Mouse (Mus musculus) gastrocnemius, adult 18-20 months (tissue): ENCODE results near the gene Glud1. TPM values are rescaled to one million over a fixed set of nuclear protein-coding genes. Genes with fewer than 3 reads are reported as not detected.
"Not testable (repeated sequence)": the region's sequence is repeated elsewhere in the genome, so short reads cannot be mapped to it uniquely, and the experiment has no call there.

Experiments
- DNase-seq: peaks from one replicate; pipeline ENCODE4 v3.0.0; 2021; ENCODE audit warnings: low spot score
- total RNA-seq, 2 experiments: library from RNA; stranded (reverse); gene quantifications; 2 replicates each; pipeline ENCODE4 v1.2.3; 2021

The Glud1 gene
- total RNA-seq, 2 experiments from 2014 or later = 117 to 119 TPM

DNA sequence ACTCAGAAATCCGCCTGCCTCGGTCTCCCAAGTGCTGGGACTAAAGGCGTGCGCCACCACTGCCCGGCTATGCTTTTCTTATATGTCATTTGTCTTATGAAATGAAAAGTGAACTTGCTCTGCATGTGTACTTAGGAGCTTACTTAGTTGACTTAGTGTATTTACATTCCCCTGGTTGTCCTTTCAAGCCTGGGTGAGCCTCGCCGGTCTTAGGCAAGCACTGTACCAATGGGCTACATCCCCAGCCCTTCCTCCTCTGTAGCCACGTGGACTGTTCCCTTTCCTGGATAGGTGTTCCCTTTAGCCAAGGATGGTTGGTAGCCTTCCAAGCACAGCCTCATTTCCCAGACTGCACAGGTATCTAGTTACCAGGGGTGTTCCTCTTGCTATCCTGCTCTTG is 38.5 kb downstream of the Glud1 start:
- DNase-seq = peak; percentile 20

DNA sequence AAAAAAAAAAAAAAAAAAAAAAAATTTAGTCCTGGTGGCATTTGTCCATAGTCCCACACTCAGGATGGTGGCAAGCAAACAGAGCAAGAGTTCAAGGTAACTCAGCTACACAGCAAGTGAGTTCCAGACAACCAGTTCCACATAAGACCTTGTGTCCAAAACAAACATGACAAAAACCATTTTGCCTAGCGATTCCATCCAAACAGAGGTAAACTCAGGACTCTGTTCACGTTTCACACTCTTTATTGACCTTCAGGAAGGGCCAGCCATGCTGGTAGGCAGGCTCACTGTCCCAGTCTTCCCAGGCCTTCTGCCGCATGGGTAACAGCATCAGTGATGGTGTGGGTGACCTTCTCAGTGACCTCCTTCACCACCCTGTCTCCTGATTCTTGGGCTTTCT is 41.1 kb downstream of the Glud1 start:
- no peak for DNase-seq

DNA sequence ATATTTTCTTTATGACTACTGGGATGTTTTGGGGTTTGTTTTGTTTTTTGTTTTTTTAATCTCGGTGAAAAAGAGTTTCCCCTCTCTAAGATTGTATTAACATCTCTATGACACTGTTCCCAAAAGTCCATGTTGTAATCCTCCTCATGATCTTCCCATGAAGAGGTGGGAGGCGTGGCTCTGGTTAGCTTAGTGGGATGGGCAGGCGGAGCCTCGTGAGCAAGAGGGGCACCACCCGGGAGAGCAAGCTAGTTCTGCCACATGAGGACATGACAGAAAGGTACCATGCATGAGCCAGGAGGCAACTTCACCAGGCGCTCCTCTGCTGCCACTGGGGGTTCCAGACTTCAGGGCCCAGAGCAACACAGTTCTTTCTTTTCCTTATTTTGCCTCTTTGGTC is 42.0 kb downstream of the Glud1 start:
- no peak for DNase-seq

DNA sequence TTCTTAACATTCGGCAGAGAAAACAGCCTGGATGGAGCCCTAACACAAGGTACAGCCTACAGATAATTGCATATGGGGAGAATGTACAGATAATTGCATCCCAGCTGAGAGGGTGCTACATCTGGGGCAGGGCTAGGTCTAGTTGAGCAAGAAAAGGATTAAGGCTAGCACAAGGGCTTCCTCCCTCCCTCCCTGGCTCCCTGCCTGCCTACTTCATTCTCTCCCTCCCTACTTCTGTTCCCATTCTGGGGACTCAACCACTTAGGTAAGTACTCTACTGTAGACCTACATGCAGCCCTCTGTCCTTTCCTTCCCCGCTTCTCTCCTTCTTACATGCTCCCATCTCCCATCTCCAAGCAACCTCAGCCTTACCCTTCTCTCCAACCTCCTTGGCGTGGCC is 42.8 kb downstream of the Glud1 start:
- DNase-seq = no peak

DNA sequence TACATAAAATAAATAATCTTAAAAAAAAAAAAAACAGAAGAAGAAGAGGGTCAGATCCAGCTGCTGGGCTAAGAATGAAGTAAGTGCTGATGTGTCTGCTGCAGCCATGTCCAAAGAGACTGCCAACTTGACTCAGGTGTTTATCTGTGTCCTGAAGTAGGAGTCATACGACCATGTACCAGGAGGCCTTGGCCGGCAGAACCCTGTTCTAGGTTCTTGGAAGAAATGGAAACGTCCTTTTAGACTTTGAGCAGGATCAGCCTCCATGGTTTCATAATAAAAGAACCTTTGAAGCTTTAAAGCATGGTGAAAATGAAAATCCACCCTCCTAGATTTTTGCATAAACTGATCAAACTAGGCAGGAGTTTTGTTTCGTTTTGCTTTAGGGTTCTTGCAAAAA is 43.9 kb downstream of the Glud1 start:
- DNase-seq = no peak

DNA sequence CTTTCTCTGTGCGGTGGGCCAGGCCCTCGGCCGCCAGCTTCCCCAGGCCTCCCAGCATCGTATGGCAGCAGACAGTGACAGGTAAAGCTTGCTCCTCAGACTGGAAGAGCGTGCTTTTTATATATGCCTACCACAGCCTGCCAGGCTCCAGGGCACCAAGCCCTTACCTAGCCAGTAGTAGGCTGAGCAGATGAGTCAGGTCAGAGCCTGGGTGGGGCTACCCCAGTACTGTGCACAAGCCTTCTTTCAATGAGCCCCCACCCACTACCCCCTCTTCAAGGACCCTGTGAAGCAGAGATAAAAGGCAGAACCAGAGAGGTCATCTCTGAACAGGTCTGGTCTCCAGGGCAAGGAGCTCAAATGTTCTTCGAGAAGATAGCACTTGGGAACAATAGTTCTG is 44.8 kb downstream of the Glud1 start, which contains the start of gene Fam25c:
Gene Fam25c, minus strand, starts transcription at position 133 of the 400 bp plus-strand sequence.
- no peak for DNase-seq

DNA sequence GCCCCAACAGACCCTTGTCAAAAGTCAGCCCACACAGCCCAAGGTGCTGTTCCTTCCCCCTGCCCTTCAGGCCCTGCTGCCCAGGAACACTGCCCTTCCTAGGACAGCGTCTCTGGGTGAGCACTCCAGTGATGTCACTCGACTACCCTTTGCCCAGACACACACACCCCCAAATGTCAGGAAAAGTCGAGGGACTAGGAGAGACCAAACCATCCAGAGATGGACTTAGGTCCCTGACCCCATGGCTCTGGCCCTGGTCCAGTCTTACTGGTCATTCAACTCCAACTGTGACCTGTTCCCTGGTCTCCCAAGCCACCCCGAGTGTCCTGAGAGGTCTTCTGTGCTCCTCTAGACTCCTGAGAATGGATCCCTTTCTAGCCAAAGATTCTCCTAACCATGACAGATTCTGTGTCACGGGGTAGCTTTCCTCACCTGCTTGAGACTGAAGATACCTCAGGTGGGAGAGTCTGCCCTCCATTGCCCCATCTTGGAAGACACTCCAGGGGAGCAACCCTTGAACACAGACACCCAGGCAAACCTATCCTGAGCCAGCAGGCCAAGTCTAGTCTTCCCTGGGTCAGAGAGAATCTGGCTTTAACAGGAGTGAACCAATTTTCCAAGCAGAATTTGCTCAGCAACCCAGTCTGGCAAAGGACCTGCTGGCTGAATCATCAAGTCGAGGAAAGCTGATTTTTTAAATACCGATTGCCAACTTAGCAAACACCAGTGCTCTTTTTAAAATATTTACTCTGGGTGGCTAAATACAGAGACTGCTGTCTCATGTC is 47.3 kb downstream of the Glud1 start:
- no peak for DNase-seq

DNA sequence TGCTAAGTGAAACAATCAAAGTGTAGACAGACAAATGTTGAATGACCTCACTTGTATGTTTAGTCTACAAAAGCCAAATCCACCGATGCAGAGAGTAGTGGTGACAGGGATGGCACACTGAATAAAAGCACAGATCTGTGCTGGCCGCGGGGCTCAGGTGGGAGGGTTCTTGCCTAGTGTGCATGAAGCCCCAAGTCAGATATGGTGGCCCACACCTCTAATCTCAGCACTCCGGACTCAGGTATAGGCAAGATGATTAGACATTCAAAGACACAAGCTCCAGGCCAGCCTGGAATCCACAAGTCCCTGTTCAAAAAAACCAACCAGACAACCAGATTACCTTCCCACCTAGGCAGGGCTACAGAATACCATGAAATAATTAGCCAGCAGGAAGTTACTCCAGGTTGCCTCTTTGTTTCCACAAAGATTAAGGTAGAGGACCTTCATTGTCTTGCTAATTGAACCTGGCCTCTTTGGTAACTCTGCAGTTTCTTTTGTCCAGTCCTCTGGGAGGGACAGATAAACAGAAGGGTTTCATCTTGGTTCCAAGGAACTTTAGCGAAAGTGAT is 49.2 kb downstream of the Glud1 start:
- no peak for DNase-seq

DNA sequence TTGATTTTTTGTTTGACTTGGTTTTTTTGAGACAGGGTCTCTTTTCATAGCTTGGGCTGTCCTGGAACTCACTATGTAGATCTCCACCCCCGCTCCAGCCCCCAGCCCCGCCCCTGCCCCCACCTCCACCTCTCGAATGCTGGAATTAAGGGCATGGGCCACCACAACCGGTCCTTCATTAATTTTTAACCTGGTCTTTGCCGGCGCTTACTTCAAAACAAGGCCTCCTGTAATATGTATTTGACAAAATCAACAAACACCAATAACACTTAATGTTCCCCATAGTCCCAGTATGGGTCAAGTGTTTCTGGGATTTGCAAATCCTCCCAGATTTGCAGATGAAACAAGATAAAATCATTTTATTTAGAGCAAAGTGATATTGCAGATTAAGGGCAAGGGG is 49.7 kb downstream of the Glud1 start:
- DNase-seq = no peak

DNA sequence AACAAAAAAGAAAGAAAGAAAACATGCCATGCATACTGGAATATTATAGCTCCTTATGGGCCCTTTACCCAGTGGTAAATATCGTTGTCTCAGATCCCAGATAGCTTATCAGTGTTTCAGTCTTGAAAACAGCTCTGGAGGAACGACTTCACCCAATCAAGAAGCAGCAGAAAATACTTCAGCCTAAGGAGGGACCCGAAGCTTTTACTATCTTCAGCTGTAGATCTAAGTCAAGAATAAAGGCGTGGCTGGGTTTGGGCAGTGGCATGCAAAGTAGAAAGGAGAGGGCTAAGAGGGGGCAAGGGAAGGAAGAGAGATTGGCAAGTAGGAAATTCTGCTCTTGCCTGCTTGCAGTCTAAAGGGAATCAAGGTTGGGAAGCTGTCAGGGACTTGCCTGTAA is 51.6 kb downstream of the Glud1 start:
- no peak for DNase-seq

DNA sequence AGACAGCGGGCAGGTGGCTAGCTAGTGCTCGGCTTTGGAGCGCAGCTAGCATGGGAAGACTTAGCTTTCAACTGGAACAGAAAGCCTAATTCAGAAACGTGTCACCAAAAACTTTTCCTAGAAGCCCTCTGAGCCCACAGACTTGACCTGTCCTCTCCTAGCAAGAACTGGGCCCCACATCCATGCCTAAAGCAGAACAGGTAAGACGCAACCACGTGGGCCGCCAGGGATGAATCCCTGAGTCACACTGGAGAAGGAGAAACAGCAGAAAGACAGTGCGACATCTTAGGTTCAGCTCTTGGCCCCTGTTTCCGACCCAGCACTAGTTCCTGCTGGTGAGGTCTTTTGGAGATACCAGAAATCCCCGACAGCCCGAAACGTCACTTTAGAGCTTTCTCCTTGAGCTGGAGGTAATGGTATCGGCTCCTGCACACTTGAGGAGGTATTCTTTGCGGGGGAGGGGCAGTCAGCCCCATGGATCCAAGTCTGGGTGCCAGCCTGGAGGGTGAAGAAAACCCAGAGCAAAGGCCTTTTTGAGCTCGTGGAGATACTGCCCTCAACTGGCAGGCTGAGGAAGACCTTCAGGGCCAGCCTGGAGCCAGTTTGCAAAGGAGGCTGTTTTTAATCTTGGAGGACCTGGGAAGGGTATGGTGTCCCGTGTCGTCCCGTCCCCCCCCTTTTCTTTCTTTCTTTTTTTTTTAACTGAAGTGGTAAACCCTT is 52.4 kb downstream of the Glud1 start:
- DNase-seq = peak; percentile 73

DNA sequence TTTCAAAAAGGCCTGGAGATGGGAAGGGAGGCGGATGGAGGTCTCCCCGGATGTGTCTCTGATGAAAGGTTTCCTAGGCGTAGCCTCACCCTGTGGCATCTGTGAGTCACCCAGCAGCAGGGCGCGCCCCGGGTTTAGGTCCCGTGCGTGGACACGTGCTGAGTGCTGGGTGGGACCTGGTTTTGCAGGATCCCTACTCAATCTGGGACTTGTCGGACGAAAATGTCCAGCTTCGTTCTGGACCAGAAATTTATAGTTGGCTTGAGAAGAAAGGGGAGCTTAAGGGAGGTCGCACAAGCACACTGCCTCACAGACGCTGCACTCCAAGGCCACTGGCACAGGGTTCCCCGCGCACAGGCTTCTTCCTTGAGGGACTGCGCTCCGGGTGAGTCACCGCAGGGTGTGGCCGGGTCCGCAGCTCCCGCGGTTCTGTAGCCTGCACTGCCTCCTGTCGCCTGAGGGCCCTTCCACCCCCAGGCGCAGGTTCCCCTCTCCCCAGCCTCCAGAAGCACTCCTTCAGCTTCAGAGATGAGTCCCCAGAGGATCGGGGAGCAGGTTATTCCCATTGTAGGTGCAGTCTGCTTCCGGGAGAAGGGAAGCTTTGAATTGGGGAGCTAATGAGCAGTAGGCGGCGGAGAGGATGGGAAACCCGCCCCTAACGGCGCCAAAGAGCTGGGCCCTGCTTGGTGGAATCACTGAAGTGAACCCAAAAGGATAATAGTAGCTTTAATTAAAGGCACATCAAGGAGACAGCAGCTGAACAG is 53.1 kb downstream of the Glud1 start:
- DNase-seq = peak; percentile 79

DNA sequence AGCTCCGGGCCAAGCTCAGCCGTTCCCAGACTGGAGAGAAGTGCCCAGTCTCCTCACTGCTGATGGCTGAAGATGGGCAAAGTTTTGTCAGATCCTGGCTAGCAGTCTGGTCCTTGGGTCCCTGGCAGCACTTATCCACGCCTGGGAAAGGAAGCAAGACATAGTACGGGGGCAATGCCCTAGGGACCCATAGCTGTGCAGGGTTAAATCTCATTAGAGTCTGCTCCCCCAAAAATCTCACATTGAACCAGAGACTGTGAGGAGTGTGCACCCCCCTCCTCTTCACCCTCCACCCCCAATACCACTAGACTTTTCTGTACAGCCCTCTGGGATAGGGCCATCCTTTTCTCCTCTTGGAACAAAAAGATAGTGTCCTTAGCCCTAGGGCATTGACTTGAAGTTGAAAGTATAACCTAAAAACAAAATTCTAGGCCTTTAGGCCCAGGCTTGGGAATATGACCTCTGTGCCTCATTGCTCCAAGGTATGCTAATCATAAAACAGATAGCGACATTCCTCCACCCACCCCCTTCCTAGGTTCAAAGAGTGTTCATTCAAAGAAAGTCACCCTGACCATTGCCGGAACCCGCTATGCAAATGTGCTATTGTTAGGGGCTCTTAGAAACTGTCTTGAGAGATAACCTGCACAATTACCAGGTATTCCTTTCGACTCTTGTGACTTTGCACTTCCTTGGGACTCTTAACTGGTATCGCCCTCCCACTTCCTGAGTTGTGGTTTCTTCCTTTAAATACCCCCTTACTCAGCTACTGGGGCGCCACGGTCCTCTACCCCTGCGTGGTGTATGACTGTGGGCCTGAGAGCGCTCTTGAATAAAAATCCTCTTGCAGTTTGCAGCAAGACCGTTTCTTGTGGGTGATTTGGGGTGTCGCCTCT is 54.0 kb downstream of the Glud1 start:
- DNase-seq = not testable (repeated sequence)

DNA sequence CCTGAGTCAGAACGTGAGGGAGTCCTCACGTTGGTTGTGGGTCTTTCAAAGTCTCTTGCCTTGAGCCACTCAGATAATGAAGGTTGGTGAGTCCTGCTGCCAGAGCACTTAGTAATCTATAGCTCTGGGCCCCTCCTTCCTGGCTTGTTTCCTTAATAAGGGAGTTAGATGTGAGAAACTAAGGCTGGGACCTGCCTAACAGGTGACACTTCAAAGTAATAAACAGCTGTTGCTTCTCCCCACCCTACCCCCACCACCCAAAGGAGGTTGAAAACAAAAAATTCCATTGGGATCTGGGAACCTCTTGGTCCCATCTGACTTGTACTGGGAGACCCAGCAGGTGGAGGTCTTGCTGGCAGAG is 54.6 kb downstream of the Glud1 start:
- DNase-seq = no peak

DNA sequence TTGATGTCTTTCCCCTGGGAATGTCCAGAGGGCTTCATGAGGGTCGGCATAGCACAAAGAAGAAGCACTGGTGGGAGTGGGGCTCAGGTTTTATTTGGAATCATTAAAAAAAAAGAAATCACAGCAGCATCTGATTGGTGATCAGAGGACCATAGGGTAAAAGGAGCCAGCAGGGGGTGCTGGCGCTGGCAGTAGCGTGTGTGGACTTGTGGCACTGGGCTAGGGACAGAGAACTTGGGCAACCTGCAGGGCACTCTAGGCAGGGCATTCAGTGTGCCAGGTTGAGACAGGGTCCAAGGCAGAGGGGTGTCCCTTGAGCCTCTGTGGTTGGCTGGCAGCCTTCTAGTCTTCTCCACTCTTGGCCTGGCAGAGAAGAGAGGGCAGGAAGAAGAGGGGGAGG is 59.7 kb downstream of the Glud1 start:
- DNase-seq = no peak

DNA sequence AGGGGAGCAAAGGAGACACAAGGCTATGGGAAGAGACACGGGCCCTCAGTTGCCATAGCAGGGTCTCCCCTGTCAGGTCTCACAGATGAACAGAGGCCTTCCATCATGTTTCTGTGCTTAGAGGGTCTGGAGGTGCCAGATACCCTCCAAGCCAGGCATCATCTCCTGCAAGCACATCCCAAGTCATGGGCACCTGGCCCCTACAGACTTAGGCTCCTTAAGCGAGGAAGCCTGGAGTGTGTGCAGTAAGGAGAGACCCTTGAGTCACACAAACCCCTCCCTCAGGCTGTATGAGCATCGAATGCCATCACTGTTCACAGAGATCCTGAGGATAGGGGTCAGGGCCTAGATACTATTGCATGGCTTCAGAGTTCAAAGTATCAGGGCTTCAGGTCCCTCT is 60.4 kb downstream of the Glud1 start:
- no peak for DNase-seq

DNA sequence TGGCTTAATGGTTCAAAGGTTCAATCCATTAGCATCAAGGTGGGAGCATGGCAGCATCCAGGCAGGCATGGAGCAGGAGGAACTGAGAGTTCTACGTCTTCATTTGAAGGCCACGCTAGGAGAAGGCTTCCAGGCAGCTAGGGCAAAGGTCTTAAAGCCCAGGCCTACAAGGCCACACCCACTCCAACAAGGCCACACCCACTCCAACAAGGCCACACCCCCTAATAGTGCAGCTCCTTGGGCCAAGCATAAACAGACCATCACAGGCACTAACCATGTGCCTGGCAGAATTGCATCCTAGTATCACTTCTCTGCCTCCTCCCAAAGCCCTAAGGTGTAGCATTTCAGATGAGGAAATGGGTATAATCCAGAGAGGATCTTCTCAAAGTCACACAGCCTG is 61.2 kb downstream of the Glud1 start:
- DNase-seq = no peak

DNA sequence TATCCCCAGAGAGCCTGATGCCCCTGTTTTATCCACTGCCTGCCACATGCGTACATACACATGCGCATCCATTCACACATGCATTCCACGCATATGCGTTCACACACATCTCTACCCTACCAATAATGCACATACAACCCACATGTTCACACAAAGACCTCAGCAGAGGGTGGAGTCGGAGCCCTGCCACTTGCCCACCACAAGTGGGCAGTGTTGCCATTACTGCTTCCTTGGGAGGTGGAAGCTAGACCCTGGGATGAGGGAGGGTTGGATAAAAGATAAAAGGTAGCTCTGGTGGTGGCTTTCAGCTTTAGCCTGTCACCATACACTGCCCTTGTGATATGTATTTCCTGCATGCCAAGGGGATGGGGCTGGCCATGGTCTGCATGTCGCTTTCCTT is 62.1 kb downstream of the Glud1 start:
- DNase-seq = peak; percentile 66

DNA sequence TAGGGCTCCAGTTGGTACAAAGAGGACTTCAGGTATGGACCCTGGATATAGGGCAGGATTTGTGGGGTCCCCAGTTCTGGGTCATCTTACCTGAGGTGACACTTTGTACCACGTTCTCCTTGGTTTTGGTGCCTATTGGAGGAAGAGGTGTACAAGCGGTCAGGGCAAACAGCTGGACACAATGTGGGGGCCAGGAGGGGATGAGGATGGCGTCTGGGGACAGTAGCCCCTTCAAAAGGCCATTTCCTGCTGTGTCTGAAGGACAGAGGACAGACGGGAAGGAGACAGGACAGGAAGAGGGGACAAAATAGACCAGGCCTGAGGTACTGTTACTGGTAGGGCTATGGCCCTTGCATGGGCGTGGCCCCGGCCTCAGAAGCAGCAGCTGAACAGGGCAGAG is 63.1 kb downstream of the Glud1 start:
- no peak for DNase-seq

DNA sequence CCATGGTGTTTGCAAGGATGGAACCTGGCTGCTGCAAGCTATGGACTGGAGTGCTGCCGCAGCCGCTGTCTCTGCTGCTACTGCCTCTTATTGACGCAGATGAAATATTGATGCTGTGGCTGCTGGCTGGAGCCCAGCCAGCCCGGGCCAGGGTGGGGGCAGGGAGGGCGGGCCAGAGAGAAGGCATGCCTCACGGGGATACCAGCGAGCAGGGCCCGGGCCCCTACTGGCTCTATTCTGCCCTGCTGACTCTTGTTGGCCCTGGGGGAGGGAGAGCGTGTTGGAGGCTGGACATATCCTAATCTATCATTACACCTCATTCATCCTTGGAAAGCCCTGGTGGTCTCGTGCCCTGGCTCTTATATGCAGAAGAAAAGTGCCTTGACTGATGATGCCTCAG is 64.0 kb downstream of the Glud1 start, which contains the start of gene Sncg:
Gene Sncg, minus strand, starts transcription at position 213 of the 400 bp plus-strand sequence.
- no peak for DNase-seq

DNA sequence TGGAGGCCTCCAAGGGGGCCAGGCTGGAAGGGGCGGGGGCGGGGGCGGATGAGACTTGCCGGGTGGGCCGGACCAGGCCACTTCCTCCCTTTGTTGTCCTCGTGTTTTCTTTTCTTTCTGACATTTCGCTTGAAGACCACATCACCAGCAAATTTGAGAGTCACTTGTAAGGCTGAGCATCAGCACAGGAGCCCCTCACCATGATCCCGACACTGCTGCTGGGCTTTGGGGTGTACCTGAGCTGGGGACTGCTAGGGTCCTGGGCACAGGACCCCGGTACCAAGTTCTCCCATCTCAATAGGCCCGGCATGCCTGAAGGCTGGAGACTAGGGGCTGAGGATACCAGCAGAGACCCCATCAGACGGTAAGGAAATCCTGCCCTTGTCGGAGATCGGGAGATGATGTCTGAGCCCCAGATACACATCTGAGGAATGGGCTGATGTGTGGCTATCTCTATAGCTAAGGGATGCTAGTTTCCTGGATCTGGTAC is 64.9 kb downstream of the Glud1 start, which contains the start of gene Mmrn2:
Gene Mmrn2, plus strand, starts transcription at position 51 of the 490 bp plus-strand sequence.
- DNase-seq = no peak
